Mouse (Mus musculus): ENCODE measurements around the gene Spata45.

GRCm38 (mm10) chr1:191072329-191072913 lies 36.0 kb downstream of the Spata45 start:
- TF ChIP-seq GATA1 (IDR thresholded peaks at IDR 0.05; ENCODE audit: low read length) (no peak), TAL1 (IDR thresholded peaks at IDR 0.05; ENCODE audit: low read length) (no peak)
